Mouse (Mus musculus) intestine, embryonic 16.5 days (tissue): ENCODE measurements around the gene Gm7697. TPM values are rescaled to one million over a fixed set of nuclear protein-coding genes. Genes with fewer than 3 reads are reported as not detected.
"Not testable (repeated sequence)": the region's sequence is repeated elsewhere in the genome, so short reads cannot be mapped to it uniquely, and the experiment has no call there.

Experiments used
- ATAC-seq: fragments of 200-750 bp; cut with Nextera tagmentation; 2 replicates; pipeline ENCODE4 v1.8.0; 2017; ENCODE audit warnings: moderate TSS enrichment, moderate library complexity
- H3K27ac ChIP-seq: fragments of 300-500 bp; sonication (generic); 2 replicates; pipeline ENCODE4 v1.5.1; 2014; ENCODE audit warnings: mild to moderate bottlenecking, low read length
- H3K27me3 ChIP-seq: fragments of 300-500 bp; sonication (generic); replicated peaks from 2 replicates; pipeline ENCODE4 v1.6.1; 2014; ENCODE audit warnings: low read length, control low read depth, mixed read lengths; ENCODE audit not compliant: control insufficient read depth, insufficient read depth
- H3K36me3 ChIP-seq: fragments of 300-500 bp; sonication (generic); 2 replicates; pipeline ENCODE4 v1.6.1; 2014; ENCODE audit warnings: low read length, control low read depth; ENCODE audit not compliant: control insufficient read depth, insufficient read depth
- H3K4me1 ChIP-seq: fragments of 300-500 bp; sonication (generic); 2 replicates; pipeline ENCODE4 v1.6.1; 2014; ENCODE audit warnings: low read length, control low read depth, mixed read lengths; ENCODE audit not compliant: control insufficient read depth, insufficient read depth
- H3K4me2 ChIP-seq: fragments of 300-500 bp; sonication (generic); 2 replicates; pipeline ENCODE4 v1.6.1; 2014; ENCODE audit warnings: low read depth, low read length, control low read depth
- H3K4me3 ChIP-seq: fragments of 300-500 bp; sonication (generic); 2 replicates; pipeline ENCODE4 v1.5.1; 2014; ENCODE audit warnings: mild to moderate bottlenecking, low read length
- H3K9ac ChIP-seq: fragments of 300-500 bp; sonication (generic); 2 replicates; pipeline ENCODE4 v1.6.1; 2014; ENCODE audit warnings: low read depth, low read length
- H3K9me3 ChIP-seq: fragments of 300-500 bp; sonication (generic); 2 replicates; pipeline ENCODE4 v1.6.1; 2016; ENCODE audit warnings: low read length, control low read depth; ENCODE audit not compliant: control insufficient read depth
- WGBS: fragments of 180-500 bp; shearing (Covaris S2); extraction: QIAGEN DNeasy Blood & Tissue Kit; methylation state at CpG from one replicate; pipeline ENCODE4 v1.1.7; 2014; 5-methylcytosine and 5-hydroxymethylcytosine counted together
- polyA plus RNA-seq: library from polyadenylated mRNA; unstranded; fragments of >200 nt; fragmentation: Nextera tagmentation; extraction: Ambion mirVana; gene quantifications from 2 replicates; pipeline ENCODE4 v1.2.1, GENCODE M21; 2015

Gm7697 gene
- polyA plus RNA-seq: not detected in 2 replicates

DNA sequence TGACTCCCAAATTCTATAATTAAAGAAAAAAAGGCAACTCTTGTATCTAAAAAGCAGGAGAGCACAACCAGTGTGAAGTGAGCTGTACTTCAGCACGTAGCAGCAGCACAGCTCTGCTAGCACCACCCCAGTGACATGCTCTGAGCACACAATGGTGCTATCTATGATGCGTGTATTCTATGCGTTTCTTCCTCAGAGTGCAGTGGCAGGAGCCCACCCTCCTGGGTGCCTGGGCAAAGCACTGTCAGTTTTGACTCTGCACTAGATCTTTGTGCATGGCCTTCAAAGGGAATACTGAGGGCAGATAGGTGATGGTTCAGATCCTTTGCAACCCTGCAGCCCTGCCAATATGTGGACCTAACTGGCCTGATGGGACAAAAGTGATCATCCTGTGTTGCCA, at the start of gene Gm7697:
TSS of gene Gm7697 (minus strand) at position 101 of the 400 bp plus-strand sequence.
- not testable (repeated sequence) for H3K9ac ChIP-seq, H3K36me3 ChIP-seq, H3K27me3 ChIP-seq, H3K27ac ChIP-seq, H3K4me3 ChIP-seq, ATAC-seq, H3K4me2 ChIP-seq, H3K9me3 ChIP-seq, H3K4me1 ChIP-seq
- WGBS: 78% methylated on average over 1 of the region's 3 CpGs

DNA sequence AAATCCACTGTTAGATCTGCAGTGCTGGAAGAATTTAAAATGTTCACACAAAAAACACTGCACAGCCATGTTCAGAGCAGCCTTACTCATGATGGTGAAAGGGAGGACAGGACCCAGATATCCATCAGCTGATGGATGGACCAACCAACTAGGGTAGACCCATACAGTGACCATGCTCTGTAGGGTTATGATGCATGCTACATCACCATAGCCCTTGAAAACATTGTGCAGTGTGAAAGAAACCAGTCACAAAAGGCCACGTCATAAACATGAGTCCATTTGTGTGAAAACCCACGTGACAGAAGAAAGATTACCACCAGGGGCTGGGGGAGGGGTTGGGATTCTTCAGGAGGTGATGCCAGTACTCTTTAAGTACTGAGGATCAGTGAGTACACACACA, 28.5 kb upstream of the Gm7697 start:
- not testable (repeated sequence) for H3K9ac ChIP-seq, H3K4me3 ChIP-seq, H3K4me2 ChIP-seq, H3K36me3 ChIP-seq, H3K4me1 ChIP-seq, ATAC-seq, H3K9me3 ChIP-seq, H3K27me3 ChIP-seq, H3K27ac ChIP-seq
- WGBS: 45% methylated on average over 2 of the region's 2 CpGs

DNA sequence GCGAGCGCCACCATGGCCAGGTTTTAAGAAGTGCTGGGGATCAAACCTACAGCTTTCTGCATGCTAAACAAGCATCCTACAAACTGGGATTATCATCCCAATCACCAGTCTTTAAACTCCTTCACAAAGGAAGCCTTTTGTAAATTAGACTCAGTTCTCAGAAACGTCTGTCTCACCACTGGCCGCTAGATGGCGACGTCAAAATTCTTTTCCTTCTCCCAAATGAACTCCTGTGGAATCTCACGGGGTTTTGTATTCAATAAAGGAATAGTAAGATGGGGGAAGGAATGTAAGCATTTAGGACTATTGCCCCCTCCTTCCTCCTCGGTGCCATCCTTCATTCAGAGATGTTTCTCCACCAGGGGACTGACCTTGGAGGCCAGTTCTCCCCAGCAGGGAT, 26.8 kb upstream of the Gm7697 start:
- H3K27ac ChIP-seq, H3K4me1 ChIP-seq, H3K4me2 ChIP-seq, H3K9me3 ChIP-seq, H3K36me3 ChIP-seq, H3K9ac ChIP-seq, ATAC-seq, H3K4me3 ChIP-seq, H3K27me3 ChIP-seq: not testable (repeated sequence)
- WGBS: 6% methylated on average over 8 of the region's 8 CpGs

DNA sequence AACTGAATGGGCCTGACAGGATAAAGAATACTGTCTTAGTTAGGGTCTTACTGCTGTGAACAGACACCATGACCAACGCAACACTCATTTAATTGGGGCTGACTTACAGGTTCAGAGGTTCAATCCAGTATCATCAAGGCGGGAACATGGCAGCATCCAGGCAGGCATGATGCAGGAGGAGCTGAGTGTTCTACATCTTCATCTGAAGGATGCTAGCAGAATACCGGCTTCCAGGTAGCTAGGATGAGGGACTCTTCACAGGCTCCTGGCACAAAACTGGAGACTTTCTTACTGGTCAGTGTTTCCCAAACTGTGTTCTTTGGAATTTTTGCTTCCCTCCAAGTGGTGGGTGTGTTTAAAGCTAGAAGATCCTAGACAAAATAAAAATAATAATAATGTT, 25.3 kb upstream of the Gm7697 start:
- not testable (repeated sequence) for ATAC-seq, H3K9ac ChIP-seq, H3K4me1 ChIP-seq, H3K36me3 ChIP-seq, H3K27me3 ChIP-seq, H3K4me2 ChIP-seq, H3K9me3 ChIP-seq, H3K27ac ChIP-seq, H3K4me3 ChIP-seq
- 97% methylated on average over 3 of the region's 3 CpGs for WGBS

DNA sequence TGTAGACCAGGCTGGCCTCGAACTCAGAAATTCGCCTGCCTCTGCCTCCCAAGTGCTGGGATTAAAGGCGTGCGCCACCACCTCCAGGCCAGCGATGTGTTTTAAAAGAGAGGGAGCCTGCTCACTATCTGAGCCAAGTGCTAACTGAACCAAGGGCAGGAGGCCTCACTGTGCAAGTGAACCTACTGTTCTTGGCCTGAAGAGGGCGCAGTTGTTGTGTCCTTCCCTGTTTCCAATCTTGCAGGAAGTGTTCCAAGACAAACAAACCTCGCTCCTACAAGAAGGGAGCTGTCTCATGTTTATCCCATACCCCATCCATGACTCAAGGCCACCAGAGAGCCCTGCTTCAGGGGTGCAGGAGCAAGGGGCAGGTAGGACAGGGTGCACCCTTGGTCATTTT, 24.4 kb upstream of the Gm7697 start:
- H3K36me3 ChIP-seq, H3K4me1 ChIP-seq, H3K4me2 ChIP-seq, H3K9ac ChIP-seq, H3K27me3 ChIP-seq, H3K27ac ChIP-seq, ATAC-seq, H3K9me3 ChIP-seq, H3K4me3 ChIP-seq: not testable (repeated sequence)
- 78% methylated on average over 7 of the region's 7 CpGs for WGBS

DNA sequence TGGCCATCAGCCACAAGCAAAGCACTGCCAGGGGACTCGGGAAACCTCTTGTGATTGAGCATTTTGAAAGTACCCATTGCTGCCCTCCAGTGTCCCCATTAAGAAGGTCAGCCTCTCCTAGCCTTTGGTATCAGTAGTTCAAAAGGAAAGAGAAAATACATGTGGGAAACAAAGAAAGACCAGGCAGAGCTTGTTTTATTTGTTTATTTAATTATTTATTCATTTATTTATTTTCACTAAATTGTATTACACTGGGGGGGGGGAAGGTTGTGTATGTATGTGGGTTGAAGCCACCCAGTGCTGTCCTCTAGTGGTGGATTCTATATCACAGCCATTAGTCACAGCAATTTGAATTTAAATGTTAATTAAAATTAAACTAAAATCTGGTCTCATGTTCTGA, 22.2 kb upstream of the Gm7697 start:
- not testable (repeated sequence) for H3K4me3 ChIP-seq, H3K27me3 ChIP-seq, ATAC-seq, H3K27ac ChIP-seq, H3K4me1 ChIP-seq, H3K9ac ChIP-seq, H3K36me3 ChIP-seq, H3K9me3 ChIP-seq, H3K4me2 ChIP-seq
- WGBS: 60% methylated on average over 1 of the region's 1 CpGs

DNA sequence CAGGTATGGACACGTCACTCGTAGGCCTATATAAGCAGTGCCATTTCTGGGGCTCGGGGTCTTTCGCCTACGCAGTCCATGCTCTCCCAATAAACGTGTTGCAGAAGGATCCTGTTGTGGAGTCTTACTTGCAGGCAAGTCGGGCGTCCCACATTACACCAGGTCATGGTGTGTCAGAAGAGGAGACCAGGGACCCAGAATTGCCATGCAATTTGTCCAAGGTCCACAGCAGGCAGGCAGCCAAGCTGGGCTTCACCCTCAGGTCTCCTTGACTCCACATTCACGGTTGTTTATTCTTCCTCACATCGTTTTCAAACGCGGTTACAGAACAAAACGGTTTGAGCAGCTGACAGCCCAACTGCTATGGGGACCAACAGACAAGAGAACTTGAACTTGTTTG, 21.7 kb upstream of the Gm7697 start:
- not testable (repeated sequence) for H3K9ac ChIP-seq, H3K27ac ChIP-seq, H3K36me3 ChIP-seq, H3K4me1 ChIP-seq, H3K9me3 ChIP-seq, H3K4me2 ChIP-seq, H3K27me3 ChIP-seq, ATAC-seq, H3K4me3 ChIP-seq
- WGBS: 82% methylated on average over 13 of the region's 13 CpGs

DNA sequence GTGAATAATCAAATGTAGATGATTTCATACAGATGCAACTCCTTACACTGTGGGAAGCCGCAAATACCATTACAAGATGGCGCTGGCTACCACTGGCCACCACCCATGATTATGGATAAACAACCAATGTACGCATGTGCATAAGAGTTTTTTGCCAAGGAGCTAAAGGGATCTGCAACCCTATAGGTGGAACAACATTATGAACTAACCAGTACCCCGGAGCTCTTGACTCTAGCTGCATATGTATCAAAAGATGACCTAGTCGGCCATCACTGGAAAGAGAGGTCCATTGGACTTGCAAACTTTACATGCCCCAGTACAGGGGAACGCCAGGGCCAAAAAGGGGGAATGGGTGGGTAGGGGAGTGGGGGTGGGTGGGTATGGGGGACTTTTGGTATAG, 21.2 kb upstream of the Gm7697 start:
- not testable (repeated sequence) for H3K27ac ChIP-seq, H3K4me3 ChIP-seq, H3K27me3 ChIP-seq, H3K9ac ChIP-seq, ATAC-seq, H3K9me3 ChIP-seq, H3K4me2 ChIP-seq, H3K4me1 ChIP-seq, H3K36me3 ChIP-seq
- 91% methylated on average over 4 of the region's 6 CpGs for WGBS

DNA sequence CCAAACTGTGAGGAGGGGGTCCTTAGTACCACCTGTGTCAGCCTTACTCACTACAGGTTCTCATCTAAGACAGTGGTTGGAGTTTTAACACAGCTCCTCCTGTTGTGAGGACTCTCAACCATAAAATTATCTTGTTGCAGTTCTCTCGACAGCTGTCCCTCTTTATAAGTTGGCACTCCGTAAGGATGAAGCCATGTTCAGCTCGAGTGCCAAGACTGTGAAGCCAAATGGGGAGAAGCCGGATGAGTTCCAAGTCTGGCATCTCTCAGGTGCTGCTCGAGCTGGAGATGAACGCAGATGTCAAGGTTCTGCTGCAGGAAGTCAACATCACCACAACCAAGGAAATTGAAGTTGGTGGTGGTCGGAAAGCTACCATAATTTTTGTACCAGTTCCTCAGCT, 18.0 kb upstream of the Gm7697 start:
- not testable (repeated sequence) for H3K4me2 ChIP-seq, H3K27ac ChIP-seq, H3K36me3 ChIP-seq, ATAC-seq, H3K4me1 ChIP-seq, H3K9ac ChIP-seq, H3K4me3 ChIP-seq, H3K27me3 ChIP-seq, H3K9me3 ChIP-seq
- WGBS: 80% methylated on average over 7 of the region's 7 CpGs

DNA sequence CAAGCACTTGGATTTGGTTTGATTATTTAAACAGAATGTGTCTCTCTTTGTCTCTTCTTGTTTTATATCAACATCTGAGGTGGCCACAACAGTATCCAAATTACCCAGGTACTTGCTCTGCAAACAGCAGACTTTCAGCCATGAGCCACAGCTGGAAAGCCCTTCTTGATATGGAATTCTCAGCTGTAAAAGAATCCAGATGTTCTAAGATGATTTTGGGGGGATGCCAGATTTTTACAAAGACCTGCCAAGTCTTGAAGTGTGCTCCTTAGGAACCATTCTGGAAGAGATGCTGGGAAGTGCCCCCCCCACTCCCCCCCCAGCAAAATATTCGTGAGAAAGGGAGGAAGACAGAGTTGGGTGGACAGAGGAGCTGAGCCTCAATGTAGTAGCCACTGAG, 17.6 kb upstream of the Gm7697 start:
- not testable (repeated sequence) for ATAC-seq, H3K4me3 ChIP-seq, H3K4me2 ChIP-seq, H3K9ac ChIP-seq, H3K9me3 ChIP-seq, H3K36me3 ChIP-seq, H3K27me3 ChIP-seq, H3K4me1 ChIP-seq, H3K27ac ChIP-seq
- WGBS: 50% methylated on average over 1 of the region's 1 CpGs
